Mouse (Mus musculus) liver, adult 2 months (tissue): ENCODE data around the gene 4930404N11Rik.

Experiments
- CTCF ChIP-seq: fragments of 200-500 bp; IDR thresholded peaks from 2 replicates; pipeline ENCODE4 v1.5.1; 2011; ENCODE audit warnings: low read depth, low read length, control low read depth
- POLR2A ChIP-seq: fragments of 200-500 bp; IDR thresholded peaks from 2 replicates; pipeline ENCODE4 v1.6.1; 2011; ENCODE audit warnings: low read length, control low read depth; ENCODE audit not compliant: insufficient read depth; ENCODE audit errors: extremely low read depth

- peak; percentile 53 for TF ChIP-seq CTCF
- TF ChIP-seq POLR2A, result no peak
These were observed 49.1 kb downstream of the 4930404N11Rik start for GRCm38 (mm10) chr10:81316338-81317060.
